Mouse (Mus musculus): ENCODE measurements around the gene Efcab9.

DNA sequence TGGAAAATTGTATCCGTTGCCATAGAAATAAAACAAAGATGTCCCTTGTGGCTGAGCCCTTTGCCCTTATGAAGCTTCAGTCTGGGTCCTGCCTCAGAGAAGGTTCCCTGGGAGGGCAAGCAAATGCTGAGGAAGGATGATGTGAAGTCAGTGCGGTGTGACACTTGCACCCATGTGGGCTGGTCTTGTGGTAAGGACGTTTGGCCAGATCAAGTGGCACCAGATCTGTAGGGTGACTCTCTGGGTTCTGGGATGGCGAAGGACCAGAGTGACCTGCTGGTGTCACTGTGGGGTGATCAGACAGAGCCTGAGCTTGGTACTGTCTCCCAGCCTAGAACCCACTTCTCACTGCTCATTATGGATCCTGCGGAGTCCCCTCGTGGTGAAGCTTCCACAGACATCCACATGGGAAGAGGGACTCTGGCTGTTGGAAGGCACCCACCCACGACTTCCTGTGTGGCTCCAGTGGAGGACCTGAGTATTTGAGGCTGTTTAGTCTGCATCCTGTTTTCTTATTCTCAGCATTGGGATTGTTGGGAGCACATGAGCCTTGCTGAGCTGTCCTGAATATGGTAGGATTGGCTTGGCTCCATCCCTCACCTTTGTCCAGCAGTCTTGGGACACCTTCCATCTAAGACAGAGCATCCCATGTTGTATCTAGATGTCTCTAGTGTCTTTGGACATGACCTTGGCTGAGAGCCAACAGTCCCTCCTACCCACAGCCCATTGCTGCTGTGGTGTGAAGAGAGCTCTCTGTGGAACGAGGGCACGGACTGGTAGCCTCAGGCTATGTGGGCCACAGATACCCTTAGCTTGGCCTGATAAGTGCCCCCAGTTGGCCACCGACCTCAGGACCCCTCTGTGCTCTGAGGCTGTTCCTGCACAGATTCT is 29.8 kb upstream of the Efcab9 start:
- TF ChIP-seq EP300 (IDR thresholded peaks at IDR 0.05; ENCODE audit: low read depth) (no peak), CTCF (IDR thresholded peaks at IDR 0.05; ENCODE audit: low read depth) (0 out of 2 replicates have a peak, but pooled peaks have one; percentile 8)
